Mouse (Mus musculus): ENCODE measurements around the gene Lcn5.
"Not testable (repeated sequence)": the region's sequence is repeated elsewhere in the genome, so short reads cannot be mapped to it uniquely, and the experiment has no call there.

The Lcn5 gene

GRCm38 (mm10) chr2:25682426-25682825 lies 24.7 kb downstream of the Lcn5 start, which contains the start of gene Lcn10:
Lcn10 (plus strand) TSS chr2:25682726.
- no peak for DNase-seq

- no peak for DNase-seq
These were observed 29.2 kb downstream of the Lcn5 start for GRCm38 (mm10) chr2:25686941-25687340.

- peak; percentile 47 to 81 for DNase-seq
These were observed 36.9 kb downstream of the Lcn5 start for GRCm38 (mm10) chr2:25694605-25695004.

- no peak for DNase-seq
These were observed 39.2 kb downstream of the Lcn5 start for GRCm38 (mm10) chr2:25696951-25697350.

- peak in 1 of 2 experiments; percentile 41 for DNase-seq
These were observed 40.9 kb downstream of the Lcn5 start for GRCm38 (mm10) chr2:25698696-25699095.

- DNase-seq: not testable (repeated sequence)
These were observed 42.0 kb downstream of the Lcn5 start, which contains the start of gene Obp2a for GRCm38 (mm10) chr2:25699743-25700142. Obp2a (plus strand) TSS chr2:25700043.

GRCm38 (mm10) chr2:25701001-25701400 lies 43.2 kb downstream of the Lcn5 start:
- no peak for DNase-seq

GRCm38 (mm10) chr2:25703706-25704105 lies 46.0 kb downstream of the Lcn5 start:
- no peak for DNase-seq

GRCm38 (mm10) chr2:25706643-25707481 lies 49.1 kb downstream of the Lcn5 start, which contains the start of gene Bmyc:
Bmyc (plus strand) TSS chr2:25706739.
- DNase-seq: peak; percentile 66 to 81

GRCm38 (mm10) chr2:25708121-25708520 lies 50.4 kb downstream of the Lcn5 start:
- peak in 1 of 2 experiments; percentile 50 for DNase-seq

GRCm38 (mm10) chr2:25709056-25709455 lies 51.3 kb downstream of the Lcn5 start:
- not testable (repeated sequence) for DNase-seq

GRCm38 (mm10) chr2:25709791-25710190 lies 52.0 kb downstream of the Lcn5 start:
- not testable (repeated sequence) for DNase-seq
